Mouse (Mus musculus) embryonic facial prominence, embryonic 12.5 days (tissue): ENCODE data around the gene Armc3. TPM values are rescaled to one million over a fixed set of nuclear protein-coding genes. Genes with fewer than 3 reads are reported as not detected.

Experiments
- polyA plus RNA-seq: library from polyadenylated mRNA; unstranded; fragments of >200 nt; fragmentation: Nextera tagmentation; extraction: Ambion mirVana; gene quantifications from 2 replicates; pipeline ENCODE4 v1.2.1, GENCODE M21; 2016

The Armc3 gene
- polyA plus RNA-seq, 1 experiment from 2014 or later = 0.20 TPM

Other genes with a start within 250 kb of the Armc3 start
- 9.4 and 10.2 TPM in 2 replicates for gene Pip4k2a, start 201.2 kb upstream of the Armc3 start, polyA plus RNA-seq
- 0.32 and 0.56 TPM in 2 replicates for gene 4930426L09Rik, start 201.0 kb upstream of the Armc3 start, polyA plus RNA-seq
- gene Msrb2, start 172.1 kb downstream of the Armc3 start, polyA plus RNA-seq = 25.4 and 27.7 TPM in 2 replicates
- 0.15 and 0.28 TPM in 2 replicates for gene Ptf1a, start 246.4 kb downstream of the Armc3 start, polyA plus RNA-seq